Mouse (Mus musculus): ENCODE measurements at regions not wholly inside any gene's neighbourhood (a gene's known extent, or its start where the extent isn't known, plus 50 kb on each side); places are given as distances from the start of the nearest gene placed in this dataset.

GRCm38 (mm10) chr10:8968276-8968923, 82.5 kb upstream of the Sash1 start:
- Histone ChIP-seq H3K27ac (no peak overlapping the region), H3K36me3 (ENCODE audit: poor library complexity, severe bottlenecking) (no peaks in the 10 kb centered on the region)
- no peak for ATAC-seq

DNA sequence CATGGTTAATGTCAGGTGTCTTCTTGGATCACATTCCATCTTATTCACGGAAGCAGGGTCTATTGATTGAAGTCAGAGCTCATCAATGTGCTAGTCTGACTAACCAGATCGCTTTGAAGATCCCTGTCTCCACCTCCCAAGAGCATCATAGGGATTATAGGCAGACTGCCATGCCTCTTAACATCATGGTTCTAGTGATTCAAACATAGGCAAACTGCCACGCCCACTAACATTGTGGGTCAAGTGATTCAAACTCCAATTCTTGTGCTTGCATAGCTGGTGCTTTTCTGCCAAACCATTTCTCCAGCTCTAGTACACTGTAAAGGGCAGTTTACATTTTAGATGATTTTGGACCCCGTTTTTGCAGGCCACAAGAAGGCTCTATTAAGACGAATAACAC, 77.1 kb upstream of the Sash1 start:
- no peak overlapping the region for H3K4me2 ChIP-seq
- 0 out of 2 replicates have a peak, but pooled peaks cover 9% of the 10 kb centered on the region for H3K4me1 ChIP-seq
- H3K9ac ChIP-seq: no peak overlapping the region
- no peak overlapping the region for H3K27ac ChIP-seq
- no peaks in the 10 kb centered on the region for H3K9me3 ChIP-seq (replicated peaks)
- 74% methylated on average over 5 of the region's 5 CpGs for WGBS
- no peaks in the 10 kb centered on the region for H3K36me3 ChIP-seq (ENCODE audit: poor library complexity, severe bottlenecking)
- no peak overlapping the region for H3K4me3 ChIP-seq
- ATAC-seq: no peak
- no peaks in the 10 kb centered on the region for H3K27me3 ChIP-seq

More at GRCm38 (mm10) chr10:8968276-8968923, 82.5 kb upstream of the Sash1 start:
- 70% methylated on average over 8 of the region's 8 CpGs for WGBS
- H3K4me3 ChIP-seq: no peak overlapping the region
- H3K4me2 ChIP-seq: no peak overlapping the region
- H3K27me3 ChIP-seq: no peaks in the 10 kb centered on the region
- no peaks in the 10 kb centered on the region for H3K9me3 ChIP-seq (replicated peaks)
- 0 out of 2 replicates have a peak, but pooled peaks cover 3% of the 10 kb centered on the region for H3K4me1 ChIP-seq
- no peak overlapping the region for H3K9ac ChIP-seq

DNA sequence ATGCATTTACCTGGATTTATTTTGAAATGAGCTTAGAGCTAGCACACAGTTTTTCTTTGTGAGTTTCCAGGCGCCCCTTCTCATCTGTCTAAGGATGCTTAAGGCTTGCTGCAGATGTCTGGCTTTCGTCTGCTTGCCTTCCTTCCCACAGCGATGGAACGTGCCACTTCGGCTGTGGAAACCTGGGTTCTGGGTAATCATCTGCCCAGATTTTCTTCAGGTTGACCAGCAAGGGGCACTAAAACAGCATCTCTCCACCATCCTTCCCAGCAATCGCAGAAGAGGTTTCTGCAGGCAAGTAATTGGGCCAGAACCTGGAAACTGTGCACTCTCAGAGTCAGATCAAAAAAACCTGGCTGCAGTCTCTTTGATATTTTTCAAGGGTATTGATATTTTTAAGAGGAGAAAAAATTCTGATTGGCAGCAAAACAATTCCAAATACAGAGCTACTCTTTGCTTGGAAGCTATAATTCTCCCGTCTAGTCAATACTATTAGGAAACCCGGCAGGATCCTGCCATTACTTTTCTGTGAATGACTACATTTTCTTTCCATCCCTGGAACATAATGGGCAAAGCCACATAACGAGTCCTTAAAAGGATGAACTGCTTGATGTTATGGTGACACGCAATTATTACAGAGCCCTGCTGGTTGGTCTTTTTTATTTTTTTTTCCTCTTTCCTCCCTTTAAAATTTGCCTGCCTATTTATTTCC, 75.2 kb upstream of the Sash1 start:
- Histone ChIP-seq H3K4me1 (0 out of 2 replicates have a peak, but pooled peaks cover 9% of the 10 kb centered on the region), H3K4me2 (no peak overlapping the region), H3K27me3 (no peaks in the 10 kb centered on the region), H3K9ac (no peak overlapping the region), H3K4me3 (no peak overlapping the region), H3K36me3 (ENCODE audit: poor library complexity, severe bottlenecking) (no peaks in the 10 kb centered on the region), H3K9me3 (replicated peaks) (no peaks in the 10 kb centered on the region), H3K27ac (no peak overlapping the region)
- 42% methylated on average over 10 of the region's 10 CpGs for WGBS
- ATAC-seq: no peak

GRCm38 (mm10) chr10:8960275-8960960, 74.5 kb upstream of the Sash1 start:
- no peaks in the 10 kb centered on the region for H3K27me3 ChIP-seq
- no peak overlapping the region for H3K27ac ChIP-seq
- no peaks in the 10 kb centered on the region for H3K9me3 ChIP-seq (replicated peaks)
- ATAC-seq: no peak
- H3K36me3 ChIP-seq (ENCODE audit: poor library complexity, severe bottlenecking): no peaks in the 10 kb centered on the region
- H3K4me3 ChIP-seq: no peak overlapping the region
- 0 out of 2 replicates have a peak, but pooled peaks cover 9% of the 10 kb centered on the region for H3K4me1 ChIP-seq
- H3K9ac ChIP-seq: no peak overlapping the region
- 87% methylated on average over 9 of the region's 9 CpGs for WGBS
- no peak overlapping the region for H3K4me2 ChIP-seq

DNA sequence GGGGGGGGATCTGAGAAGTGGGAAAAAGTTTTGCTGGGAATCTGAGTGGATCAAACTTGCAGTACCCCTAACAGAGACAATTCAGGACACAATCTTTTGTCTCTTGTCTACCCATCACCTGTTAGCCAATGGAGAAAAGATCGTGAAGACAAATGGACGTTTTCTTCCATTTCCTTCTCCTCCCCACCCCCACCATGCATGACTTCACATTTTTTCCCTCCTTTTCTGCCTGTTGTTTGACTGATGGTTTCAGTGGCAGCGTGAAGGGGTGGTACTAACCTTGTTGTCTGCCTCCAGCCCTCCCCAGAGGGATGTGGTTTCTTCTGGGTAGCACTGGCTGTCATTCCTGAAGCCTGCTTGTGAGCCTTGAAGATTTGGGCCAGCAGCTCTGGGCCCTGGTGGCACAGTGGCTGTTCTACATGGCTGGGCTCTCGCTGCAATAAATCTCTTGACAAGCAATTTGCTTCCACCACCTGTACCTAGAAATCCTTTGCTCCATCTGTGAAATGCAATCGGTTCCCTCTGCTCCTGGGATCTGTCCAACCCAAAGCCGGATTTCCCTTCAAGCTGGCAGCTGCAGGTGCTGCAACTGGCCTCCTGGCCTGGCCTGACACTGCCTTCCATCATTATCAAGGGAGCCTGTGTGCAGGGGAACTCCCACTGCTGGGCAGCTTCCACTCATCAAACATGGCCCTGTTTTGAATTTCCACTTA, 69.8 kb upstream of the Sash1 start:
- Histone ChIP-seq H3K36me3 (ENCODE audit: poor library complexity, severe bottlenecking) (no peaks in the 10 kb centered on the region), H3K4me3 (no peak overlapping the region), H3K4me2 (no peak overlapping the region), H3K9me3 (replicated peaks) (no peaks in the 10 kb centered on the region), H3K27ac (no peak overlapping the region), H3K27me3 (no peaks in the 10 kb centered on the region), H3K9ac (no peak overlapping the region), H3K4me1 (no peaks in the 10 kb centered on the region)
- no peak for ATAC-seq
- WGBS: 67% methylated on average over 6 of the region's 6 CpGs

DNA sequence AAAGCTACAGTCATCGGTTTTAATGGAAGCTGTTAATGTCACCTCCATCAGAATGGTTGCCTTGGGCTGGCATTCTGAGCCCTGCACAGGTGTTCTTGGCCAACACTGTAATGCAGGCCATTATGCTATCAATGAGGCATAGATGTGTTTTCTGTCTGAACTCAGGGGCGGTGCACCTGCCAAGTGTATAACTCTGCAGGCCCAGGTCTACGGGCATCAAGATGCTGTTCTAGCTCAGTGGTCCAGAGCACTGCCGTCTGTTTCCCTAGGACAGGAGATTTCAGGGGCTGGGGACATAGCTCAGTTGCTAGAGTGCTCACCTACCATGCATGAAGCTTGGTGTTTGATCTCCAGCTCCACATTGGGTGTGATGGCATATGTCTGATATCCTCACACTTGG, 68.1 kb upstream of the Sash1 start:
- Histone ChIP-seq H3K27me3 (no peaks in the 10 kb centered on the region), H3K4me2 (no peak overlapping the region), H3K27ac (no peak overlapping the region), H3K9ac (no peak overlapping the region), H3K4me1 (no peaks in the 10 kb centered on the region), H3K4me3 (no peak overlapping the region), H3K9me3 (replicated peaks) (no peaks in the 10 kb centered on the region), H3K36me3 (ENCODE audit: poor library complexity, severe bottlenecking) (no peaks in the 10 kb centered on the region)
- 90% methylated on average over 4 of the region's 4 CpGs for whole genome bisulfite sequencing
- no peak for ATAC-seq

GRCm38 (mm10) chr10:8952922-8953321, 67.1 kb upstream of the Sash1 start:
- H3K9ac ChIP-seq: no peak overlapping the region
- no peak overlapping the region for H3K4me2 ChIP-seq
- H3K9me3 ChIP-seq (replicated peaks): no peaks in the 10 kb centered on the region
- H3K36me3 ChIP-seq (ENCODE audit: poor library complexity, severe bottlenecking): no peaks in the 10 kb centered on the region
- H3K27ac ChIP-seq: no peak overlapping the region
- no peaks in the 10 kb centered on the region for H3K27me3 ChIP-seq
- 87% methylated on average over 5 of the region's 5 CpGs for WGBS
- no peak for ATAC-seq
- no peak overlapping the region for H3K4me3 ChIP-seq
- no peaks in the 10 kb centered on the region for H3K4me1 ChIP-seq

DNA sequence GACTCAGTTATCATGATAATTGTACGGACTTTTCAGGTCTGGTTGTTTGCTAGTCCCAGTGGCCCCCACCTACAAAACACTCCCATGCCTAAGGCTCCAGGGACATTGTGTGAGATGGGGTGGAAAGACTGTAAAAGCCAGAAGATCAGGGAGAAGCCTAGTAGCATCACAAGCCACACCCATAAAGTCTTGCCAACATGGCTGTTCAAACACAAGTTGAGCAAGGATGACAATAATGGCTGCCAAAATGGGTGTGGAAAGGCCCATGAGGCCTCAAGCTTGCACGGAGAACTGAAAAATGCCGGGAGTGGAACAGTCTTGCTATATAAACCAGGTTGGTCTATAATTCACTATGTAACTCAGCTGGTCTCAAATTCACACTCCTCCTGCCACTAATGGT, 66.1 kb upstream of the Sash1 start:
- H3K9me3 ChIP-seq (replicated peaks): no peaks in the 10 kb centered on the region
- WGBS: 89% methylated on average over 3 of the region's 3 CpGs
- no peak for ATAC-seq
- no peaks in the 10 kb centered on the region for H3K36me3 ChIP-seq (ENCODE audit: poor library complexity, severe bottlenecking)
- no peaks in the 10 kb centered on the region for H3K4me1 ChIP-seq
- no peaks in the 10 kb centered on the region for H3K27me3 ChIP-seq
- no peak overlapping the region for H3K4me2 ChIP-seq
- no peak overlapping the region for H3K4me3 ChIP-seq
- H3K9ac ChIP-seq: no peak overlapping the region
- no peak overlapping the region for H3K27ac ChIP-seq

GRCm38 (mm10) chr10:8951236-8951825, 65.5 kb upstream of the Sash1 start:
- WGBS: 89% methylated on average over 10 of the region's 10 CpGs
- no peak overlapping the region for H3K4me2 ChIP-seq
- no peak overlapping the region for H3K9ac ChIP-seq
- no peaks in the 10 kb centered on the region for H3K9me3 ChIP-seq (replicated peaks)
- H3K27me3 ChIP-seq: no peaks in the 10 kb centered on the region
- H3K4me3 ChIP-seq: no peak overlapping the region
- no peaks in the 10 kb centered on the region for H3K4me1 ChIP-seq
- ATAC-seq: no peak
- H3K27ac ChIP-seq: no peak overlapping the region
- H3K36me3 ChIP-seq (ENCODE audit: poor library complexity, severe bottlenecking): no peaks in the 10 kb centered on the region

GRCm38 (mm10) chr10:8948227-8948626, 62.4 kb upstream of the Sash1 start:
- no peak for ATAC-seq
- no peak overlapping the region for H3K27ac ChIP-seq
- no peaks in the 10 kb centered on the region for H3K27me3 ChIP-seq
- H3K9ac ChIP-seq: no peak overlapping the region
- no peaks in the 10 kb centered on the region for H3K4me1 ChIP-seq
- H3K36me3 ChIP-seq (ENCODE audit: poor library complexity, severe bottlenecking): no peaks in the 10 kb centered on the region
- WGBS: 88% methylated on average over 3 of the region's 3 CpGs
- H3K4me3 ChIP-seq: no peak overlapping the region
- H3K9me3 ChIP-seq (replicated peaks): no peaks in the 10 kb centered on the region
- H3K4me2 ChIP-seq: no peak overlapping the region

DNA sequence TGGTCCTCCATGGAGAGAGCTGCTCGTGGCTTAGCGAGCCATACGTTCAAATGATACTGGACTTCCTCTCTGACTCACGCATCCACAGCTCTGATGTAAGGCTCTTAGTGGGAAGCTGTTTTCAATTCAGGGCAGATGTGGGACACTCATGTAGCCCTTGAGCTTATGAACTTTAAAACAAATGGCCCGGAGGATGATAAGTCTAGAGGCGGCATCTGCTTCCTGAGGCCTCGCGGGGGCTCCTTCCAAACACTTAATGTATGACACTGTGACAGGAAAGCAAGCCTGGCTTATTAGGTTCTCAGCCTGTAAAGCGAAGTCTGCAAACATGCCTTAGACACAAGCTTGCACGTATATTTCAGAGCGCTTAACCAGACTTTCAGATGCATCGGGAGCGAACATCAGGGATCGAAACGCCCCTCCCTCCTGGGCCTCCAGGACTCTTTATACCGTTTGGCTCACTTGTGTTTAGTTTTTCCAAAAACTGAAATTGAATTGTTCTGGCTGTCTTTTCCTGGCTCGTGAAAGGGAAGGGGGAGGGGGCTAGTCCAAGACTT, 59.4 kb upstream of the Sash1 start:
- H3K27ac ChIP-seq: no peak overlapping the region
- 83% methylated on average over 17 of the region's 17 CpGs for WGBS
- H3K4me1 ChIP-seq: no peaks in the 10 kb centered on the region
- no peak overlapping the region for H3K4me3 ChIP-seq
- H3K9ac ChIP-seq: no peak overlapping the region
- no peak for ATAC-seq
- no peak overlapping the region for H3K4me2 ChIP-seq
- no peaks in the 10 kb centered on the region for H3K36me3 ChIP-seq (ENCODE audit: poor library complexity, severe bottlenecking)
- H3K9me3 ChIP-seq (replicated peaks): no peaks in the 10 kb centered on the region
- H3K27me3 ChIP-seq: no peaks in the 10 kb centered on the region

All from forebrain, embryonic 13.5 days (tissue).